Mouse (Mus musculus) C2C12 (cell line): ENCODE measurements around the gene Hddc2.

Experiments
- CTCF ChIP-seq: IDR thresholded peaks from one replicate; pipeline ENCODE4 v1.5.1; 2011; ENCODE audit not compliant: control insufficient read depth, insufficient read depth, insufficient read length
- MAX ChIP-seq: IDR thresholded peaks from one replicate; pipeline ENCODE4 v1.6.1; 2011; ENCODE audit warnings: mild to moderate bottlenecking, control low read depth
- MYOG ChIP-seq: IDR thresholded peaks from one replicate; pipeline ENCODE4 v1.6.1; 2011; ENCODE audit not compliant: control insufficient read depth, insufficient read length; ENCODE audit errors: extremely low read depth
- USF1 ChIP-seq: IDR thresholded peaks from one replicate; pipeline ENCODE4 v1.6.1; 2011; ENCODE audit warnings: low read depth, mild to moderate bottlenecking, control low read depth, moderate library complexity

- no peak for TF ChIP-seq MYOG
- no peak for TF ChIP-seq CTCF
- no peak for TF ChIP-seq USF1
- no peak for TF ChIP-seq MAX
Measured at GRCm38 (mm10) chr10:31297106-31297505, 16.1 kb upstream of the Hddc2 start.
